Mouse (Mus musculus): ENCODE results near the gene Ubac1. TPM values are rescaled to one million over a fixed set of nuclear protein-coding genes. Genes with fewer than 3 reads are reported as not detected.
A peak's percentile ranks its signal among the peaks of the same experiment; 100 is the strongest.

Gene Ubac1
- polyA plus RNA-seq, 1 experiment from 2014 or later, result 139 TPM

GRCm38 (mm10) chr2:25983159-25983907, 38.2 kb downstream of the Ubac1 start, which contains the start of gene Camsap1:
Gene Camsap1 (minus strand): TSS chr2:25983282.
- H3K4me2 ChIP-seq (replicated peaks), result peak within 1 kb of the TSS; percentile 78
- peak; percentile 99 for ATAC-seq (ENCODE audit: low FRiP score)
- WGBS, result 0% methylated on average over 40 of the region's 64 CpGs

GRCm38 (mm10) chr2:25982426-25983091, 39.0 kb downstream of the Ubac1 start:
- Histone ChIP-seq H3K27me3 (ENCODE audit: control insufficient read depth, insufficient read depth, low read length) (no peaks in the 10 kb centered on the region), H3K9ac (peak overlapping the region; percentile 98), H3K4me2 (replicated peaks) (peak overlapping the region; percentile 78), H3K36me3 (replicated peaks; ENCODE audit: control insufficient read depth, insufficient read depth) (0 out of 2 replicates have a peak, but pooled peaks cover 4% of the 10 kb centered on the region), H3K4me1 (replicated peaks; ENCODE audit: control insufficient read depth, insufficient read depth, low read length) (peaks cover 43% of the 10 kb centered on the region), H3K27ac (peak overlapping the region; percentile 96), H3K4me3 (replicated peaks; ENCODE audit: low read length) (peak overlapping the region; percentile 96), H3K9me3 (ENCODE audit: control insufficient read depth, low read length) (no peaks in the 10 kb centered on the region)
- under 1% methylated on average over 56 of the region's 76 CpGs for WGBS
- peak; percentile 3 for ATAC-seq (ENCODE audit: low FRiP score)
- no peak for DNase-seq (ENCODE audit: low spot score)

More at GRCm38 (mm10) chr2:25983159-25983907, 38.2 kb downstream of the Ubac1 start, which contains the start of gene Camsap1:
- H3K4me3 ChIP-seq (replicated peaks; ENCODE audit: low read length), result peak within 1 kb of the TSS; percentile 96
- peak; percentile 95 for DNase-seq (ENCODE audit: low spot score)
- H3K27ac ChIP-seq, result peak within 1 kb of the TSS; percentile 96
- H3K9me3 ChIP-seq (ENCODE audit: control insufficient read depth, low read length), result no peaks in the 10 kb centered on the region
- 0 out of 2 replicates have a peak, but pooled peaks cover 4% of the 10 kb centered on the region for H3K36me3 ChIP-seq (replicated peaks; ENCODE audit: control insufficient read depth, insufficient read depth)
- peaks cover 43% of the 10 kb centered on the region for H3K4me1 ChIP-seq (replicated peaks; ENCODE audit: control insufficient read depth, insufficient read depth, low read length)
- H3K9ac ChIP-seq, result peak within 1 kb of the TSS; percentile 98
- H3K27me3 ChIP-seq (ENCODE audit: control insufficient read depth, insufficient read depth, low read length), result no peaks in the 10 kb centered on the region

- Histone ChIP-seq H3K4me2 (replicated peaks) (peak overlapping the region; percentile 78), H3K36me3 (replicated peaks; ENCODE audit: control insufficient read depth, insufficient read depth) (0 out of 2 replicates have a peak, but pooled peaks cover 4% of the 10 kb centered on the region), H3K9ac (peak overlapping the region; percentile 98), H3K27me3 (ENCODE audit: control insufficient read depth, insufficient read depth, low read length) (no peaks in the 10 kb centered on the region), H3K4me3 (replicated peaks; ENCODE audit: low read length) (peak overlapping the region; percentile 96), H3K9me3 (ENCODE audit: control insufficient read depth, low read length) (no peaks in the 10 kb centered on the region), H3K4me1 (replicated peaks; ENCODE audit: control insufficient read depth, insufficient read depth, low read length) (peaks cover 44% of the 10 kb centered on the region), H3K27ac (peak overlapping the region; percentile 96)
- DNase-seq (ENCODE audit: low spot score) (no peak), ATAC-seq (ENCODE audit: low FRiP score) (no peak)
- 0% methylated on average over 16 of the region's 16 CpGs for WGBS
These were observed 39.5 kb downstream of the Ubac1 start for GRCm38 (mm10) chr2:25982052-25982425.

GRCm38 (mm10) chr2:25978997-25979396, 42.5 kb downstream of the Ubac1 start:
- no peak overlapping the region for H3K4me3 ChIP-seq (replicated peaks; ENCODE audit: low read length)
- H3K27me3 ChIP-seq (ENCODE audit: control insufficient read depth, insufficient read depth, low read length), result no peaks in the 10 kb centered on the region
- no peak overlapping the region for H3K27ac ChIP-seq
- H3K9me3 ChIP-seq (ENCODE audit: control insufficient read depth, low read length), result no peaks in the 10 kb centered on the region
- H3K4me2 ChIP-seq (replicated peaks), result no peak overlapping the region
- 0 out of 2 replicates have a peak, but pooled peaks cover 4% of the 10 kb centered on the region for H3K36me3 ChIP-seq (replicated peaks; ENCODE audit: control insufficient read depth, insufficient read depth)
- no peak for DNase-seq (ENCODE audit: low spot score)
- 86% methylated on average over 4 of the region's 4 CpGs for WGBS
- ATAC-seq (ENCODE audit: low FRiP score), result no peak
- peaks cover 42% of the 10 kb centered on the region for H3K4me1 ChIP-seq (replicated peaks; ENCODE audit: control insufficient read depth, insufficient read depth, low read length)
- H3K9ac ChIP-seq, result no peak overlapping the region

- DNase-seq (ENCODE audit: low spot score) (no peak), ATAC-seq (ENCODE audit: low FRiP score) (no peak)
- no peaks in the 10 kb centered on the region for H3K27me3 ChIP-seq (ENCODE audit: control insufficient read depth, insufficient read depth, low read length)
- H3K4me2 ChIP-seq (replicated peaks), result no peak overlapping the region
- no peak overlapping the region for H3K27ac ChIP-seq
- 85% methylated on average over 7 of the region's 7 CpGs for WGBS
- no peaks in the 10 kb centered on the region for H3K9me3 ChIP-seq (ENCODE audit: control insufficient read depth, low read length)
- H3K9ac ChIP-seq, result no peak overlapping the region
- H3K4me1 ChIP-seq (replicated peaks; ENCODE audit: control insufficient read depth, insufficient read depth, low read length), result peaks cover 41% of the 10 kb centered on the region
- H3K4me3 ChIP-seq (replicated peaks; ENCODE audit: low read length), result no peak overlapping the region
- peaks cover 6% of the 10 kb centered on the region for H3K36me3 ChIP-seq (replicated peaks; ENCODE audit: control insufficient read depth, insufficient read depth)
These were observed 43.8 kb downstream of the Ubac1 start for GRCm38 (mm10) chr2:25977587-25978239.

- Histone ChIP-seq H3K4me2 (replicated peaks) (no peak overlapping the region), H3K4me3 (replicated peaks; ENCODE audit: low read length) (no peak overlapping the region), H3K9ac (no peak overlapping the region), H3K9me3 (ENCODE audit: control insufficient read depth, low read length) (no peaks in the 10 kb centered on the region), H3K4me1 (replicated peaks; ENCODE audit: control insufficient read depth, insufficient read depth, low read length) (peaks cover 27% of the 10 kb centered on the region), H3K27ac (no peak overlapping the region), H3K36me3 (replicated peaks; ENCODE audit: control insufficient read depth, insufficient read depth) (peaks cover 10% of the 10 kb centered on the region), H3K27me3 (ENCODE audit: control insufficient read depth, insufficient read depth, low read length) (no peaks in the 10 kb centered on the region)
- no peak for ATAC-seq (ENCODE audit: low FRiP score)
- no peak for DNase-seq (ENCODE audit: low spot score)
- 90% methylated on average over 4 of the region's 4 CpGs for WGBS
These were observed 46.3 kb downstream of the Ubac1 start for GRCm38 (mm10) chr2:25975141-25975770.

GRCm38 (mm10) chr2:25970426-25970825, 51.1 kb downstream of the Ubac1 start:
- ATAC-seq (ENCODE audit: low FRiP score) (no peak), DNase-seq (ENCODE audit: low spot score) (no peak)
- WGBS, result 87% methylated on average over 2 of the region's 2 CpGs
- no peak overlapping the region for H3K4me3 ChIP-seq (replicated peaks; ENCODE audit: low read length)
- peaks cover 4% of the 10 kb centered on the region; the same call in 1 of the 2 replicates for H3K4me1 ChIP-seq (replicated peaks; ENCODE audit: control insufficient read depth, insufficient read depth, low read length)
- no peak overlapping the region for H3K9ac ChIP-seq
- no peaks in the 10 kb centered on the region for H3K9me3 ChIP-seq (ENCODE audit: control insufficient read depth, low read length)
- H3K27ac ChIP-seq, result no peak overlapping the region
- peaks cover 19% of the 10 kb centered on the region for H3K36me3 ChIP-seq (replicated peaks; ENCODE audit: control insufficient read depth, insufficient read depth)
- no peak overlapping the region for H3K4me2 ChIP-seq (replicated peaks)
- no peaks in the 10 kb centered on the region for H3K27me3 ChIP-seq (ENCODE audit: control insufficient read depth, insufficient read depth, low read length)

- WGBS, result 97% methylated on average over 4 of the region's 4 CpGs
- no peak for ATAC-seq (ENCODE audit: low FRiP score)
These were observed 52.2 kb downstream of the Ubac1 start for GRCm38 (mm10) chr2:25969319-25969718.

More at GRCm38 (mm10) chr2:25969319-25969718, 52.2 kb downstream of the Ubac1 start:
- H3K9ac ChIP-seq, result no peak overlapping the region
- H3K9me3 ChIP-seq (ENCODE audit: control insufficient read depth, low read length), result no peaks in the 10 kb centered on the region
- no peak overlapping the region for H3K4me3 ChIP-seq (replicated peaks; ENCODE audit: low read length)
- no peak overlapping the region for H3K4me2 ChIP-seq (replicated peaks)
- peaks cover 4% of the 10 kb centered on the region; the same call in 1 of the 2 replicates for H3K4me1 ChIP-seq (replicated peaks; ENCODE audit: control insufficient read depth, insufficient read depth, low read length)
- no peak overlapping the region for H3K27ac ChIP-seq
- DNase-seq (ENCODE audit: low spot score), result no peak
- no peaks in the 10 kb centered on the region for H3K27me3 ChIP-seq (ENCODE audit: control insufficient read depth, insufficient read depth, low read length)
- H3K36me3 ChIP-seq (replicated peaks; ENCODE audit: control insufficient read depth, insufficient read depth), result peaks cover 30% of the 10 kb centered on the region
